Mouse (Mus musculus) inflammation-experienced regulatory T-cells, adult 16 weeks (primary cell): ENCODE data around the gene Hnrnpul2. TPM values are rescaled to one million over a fixed set of nuclear protein-coding genes. Genes with fewer than 3 reads are reported as not detected.

Experiments
- polyA plus RNA-seq: library from polyadenylated mRNA; unstranded; fragments of 100-300 nt; shearing (Covaris generic); gene quantifications from one replicate; pipeline ENCODE4 v1.2.1, GENCODE M21; 2017

Hnrnpul2 gene
- polyA plus RNA-seq = 5.4 TPM

DNA sequence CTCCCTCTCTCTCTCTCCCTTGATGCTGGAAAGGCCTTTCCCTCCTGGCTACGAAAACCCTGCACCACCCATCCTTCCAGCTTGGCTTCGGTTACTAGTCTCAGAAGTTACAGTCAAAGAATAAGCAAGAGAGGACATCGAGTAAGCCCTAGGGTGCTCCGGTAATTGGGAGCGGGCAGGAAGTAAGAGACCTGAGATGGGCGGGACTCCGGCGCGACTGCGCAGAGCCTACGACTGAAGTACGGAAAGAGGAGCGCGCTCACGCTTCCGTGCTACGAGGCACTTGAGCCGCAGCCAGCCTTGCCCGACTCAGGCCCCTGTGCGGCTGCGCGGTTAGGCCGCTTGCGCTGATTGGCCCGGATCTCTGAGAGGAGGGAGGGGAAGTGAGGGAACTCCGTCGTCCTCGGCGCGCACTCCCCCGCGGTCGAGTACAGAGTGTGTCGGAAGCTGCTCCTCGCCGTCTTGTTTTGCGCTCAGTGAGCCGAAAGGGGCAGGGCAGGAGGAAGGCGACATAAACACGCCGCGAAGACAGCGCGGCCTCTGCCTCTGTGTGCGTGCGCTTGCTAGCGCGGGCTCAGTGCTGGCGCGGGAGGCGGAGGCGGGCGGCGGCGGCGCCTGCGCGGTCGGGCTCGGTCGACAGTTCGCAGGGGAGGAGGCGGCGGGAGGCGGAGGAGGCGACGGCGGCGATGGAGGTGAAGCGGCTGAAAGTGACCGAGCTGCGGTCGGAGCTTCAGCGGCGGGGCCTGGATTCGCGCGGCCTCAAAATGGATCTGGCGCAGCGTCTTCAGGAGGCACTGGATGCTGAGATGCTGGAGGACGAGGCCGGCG lies at the start of gene Hnrnpul2:
Gene Hnrnpul2, plus strand, starts transcription at position 415 of the 828 bp plus-strand sequence.

DNA sequence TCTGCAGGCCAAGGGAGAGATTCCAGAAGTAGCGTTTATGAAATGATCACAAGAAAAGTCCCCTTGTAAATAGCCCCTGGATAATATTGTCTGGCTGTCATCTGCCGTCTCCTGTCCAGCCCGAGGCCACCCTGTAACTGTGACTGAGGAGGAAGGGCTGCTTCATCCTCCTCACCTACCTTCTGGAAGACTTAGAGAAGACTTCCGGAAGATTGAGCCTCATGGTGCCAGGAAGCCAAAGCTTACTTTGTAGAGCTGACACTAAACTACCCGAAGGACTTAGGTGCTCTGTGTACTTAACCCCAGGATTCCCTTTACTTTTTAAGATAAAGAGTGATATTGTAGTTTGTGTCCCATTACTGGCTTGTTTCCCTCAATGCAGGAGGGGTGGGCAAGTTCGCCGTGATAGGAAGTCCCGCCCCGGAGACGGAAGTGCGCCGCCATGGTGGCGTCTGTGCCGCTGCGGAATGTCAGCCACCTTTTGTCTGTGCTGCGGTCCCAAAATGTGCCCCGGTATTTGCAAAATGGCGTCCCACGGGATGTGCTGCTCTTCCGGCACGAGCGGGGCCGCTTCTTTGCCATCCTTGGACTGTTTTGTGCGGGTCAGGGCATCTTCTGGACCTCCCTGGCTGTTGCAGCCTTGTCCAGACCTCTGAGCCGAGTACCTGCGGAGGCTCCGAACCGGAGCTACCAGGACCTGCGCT lies 49.1 kb upstream of the Hnrnpul2 start, which contains the start of gene Tmem223:
Gene Tmem223, plus strand, starts transcription at position 430 of the 704 bp plus-strand sequence.

GRCm38 (mm10) chr19:8774086-8774835 lies 45.5 kb upstream of the Hnrnpul2 start, which contains the start of gene Tmem179b:
Gene Tmem179b (minus strand): TSS chr19:8774467.

DNA sequence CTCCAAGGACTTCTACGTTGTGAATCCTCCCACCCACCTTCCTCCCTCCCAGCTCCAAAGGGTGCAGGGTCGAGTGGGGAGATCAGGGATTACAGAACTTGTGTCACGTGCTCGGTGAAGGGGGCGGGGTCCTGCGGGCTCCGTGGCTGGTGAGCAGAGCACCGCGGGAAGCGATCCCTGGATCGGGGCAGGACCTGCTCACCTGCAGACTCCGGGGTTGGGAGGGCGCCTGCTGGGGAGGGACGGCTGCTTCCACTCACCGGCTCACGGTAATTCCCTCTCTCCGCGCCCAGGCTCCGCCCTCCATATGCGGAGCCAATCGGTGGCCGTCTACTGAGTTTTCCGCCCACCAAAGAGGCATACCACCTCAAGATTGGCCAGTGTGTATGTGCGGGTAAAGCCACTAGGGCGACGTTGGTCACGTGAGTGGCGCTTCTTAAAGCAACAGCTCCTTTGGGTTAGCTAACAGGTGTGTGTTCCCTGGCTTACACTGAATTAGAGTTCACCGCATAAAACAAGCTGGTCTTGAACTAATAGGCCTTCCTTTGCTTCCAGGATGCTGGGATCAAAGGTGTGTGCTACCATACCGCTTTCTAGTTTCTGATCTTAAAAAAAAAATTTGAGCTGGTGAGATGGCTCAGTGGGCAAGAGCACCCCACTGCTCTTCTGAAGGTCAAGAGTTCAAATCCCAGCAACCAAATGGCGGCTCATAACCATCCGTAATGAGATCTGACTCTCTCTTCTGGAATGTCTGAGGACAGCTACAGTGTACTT lies 33.6 kb upstream of the Hnrnpul2 start, which contains the start of gene Taf6l:
Gene Taf6l, minus strand, starts transcription at position 410 of the 774 bp plus-strand sequence.

DNA sequence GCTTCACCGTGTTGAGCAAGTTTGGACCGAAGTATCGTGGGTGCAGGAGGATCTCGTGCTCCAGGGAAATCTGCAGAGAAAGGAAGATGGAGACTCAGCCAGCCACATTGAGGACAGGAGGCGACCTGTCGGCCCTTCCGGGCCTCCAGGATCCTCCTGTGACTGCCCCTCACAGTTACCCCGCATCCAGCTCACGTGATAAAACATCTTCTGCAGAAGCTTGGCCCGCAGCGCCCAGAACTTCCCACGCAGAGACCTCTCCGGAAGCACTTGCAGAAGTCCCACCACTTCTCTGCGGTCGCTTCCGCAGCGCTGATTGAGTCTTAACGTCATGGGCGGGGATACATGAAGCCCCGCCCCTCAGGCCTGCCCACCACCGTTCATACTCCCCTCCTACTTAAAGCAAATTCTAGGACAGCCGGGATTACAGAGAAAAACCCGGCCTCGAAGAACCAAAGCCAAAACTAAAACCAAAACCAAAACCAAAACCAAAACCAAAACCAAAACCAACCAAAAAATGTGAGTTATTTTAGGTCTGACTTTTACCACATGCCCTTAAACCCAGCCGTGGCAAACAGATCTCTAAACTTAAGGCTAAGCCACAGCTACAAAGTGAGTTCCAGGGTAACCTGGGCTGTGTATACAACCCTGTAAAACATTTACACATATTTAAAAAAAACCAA lies 21.4 kb upstream of the Hnrnpul2 start, which contains the start of gene Polr2g:
Gene Polr2g, minus strand, starts transcription at position 314 of the 683 bp plus-strand sequence.

GRCm38 (mm10) chr19:8802130-8802821 lies 17.5 kb upstream of the Hnrnpul2 start, which contains the start of gene Zbtb3:
Gene Zbtb3 (plus strand): TSS chr19:8802555.

DNA sequence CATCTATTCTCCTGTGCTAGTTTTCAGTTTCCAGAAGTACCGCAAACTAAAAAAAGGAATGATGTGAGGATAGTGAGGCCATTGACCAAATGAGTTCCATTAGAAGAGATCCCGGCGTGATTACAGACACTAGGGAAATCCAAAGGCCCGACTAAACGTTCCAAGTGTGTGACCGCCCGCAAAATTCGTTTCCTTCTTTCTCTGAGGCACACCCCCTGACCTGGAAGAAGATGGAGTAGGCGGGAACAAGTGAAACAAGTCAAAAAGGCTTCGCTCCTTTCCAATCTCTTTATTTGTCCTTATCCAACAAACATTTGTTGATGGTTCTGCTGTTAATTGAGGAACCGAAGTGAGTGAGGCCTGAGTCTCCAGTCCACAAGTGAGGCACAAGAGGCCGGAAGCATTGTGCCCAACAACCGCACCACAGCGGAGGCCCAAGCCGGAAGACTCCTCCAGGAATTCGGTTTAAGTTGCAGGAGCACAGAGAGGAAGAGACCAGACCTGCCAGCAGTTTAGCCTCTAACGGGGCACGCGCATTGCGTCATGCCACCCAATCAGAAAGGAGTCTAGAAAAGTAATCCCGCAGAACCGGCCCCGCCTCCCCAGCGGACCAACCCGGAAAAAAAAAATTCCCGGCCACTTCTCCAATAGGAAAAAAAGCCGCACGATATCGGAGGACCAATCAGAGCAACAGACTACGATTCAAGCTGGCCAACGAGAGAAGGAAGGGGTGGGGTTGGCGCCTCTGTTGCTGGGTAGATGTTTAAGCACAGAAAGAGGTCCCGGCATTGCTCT lies 812 bp upstream of the Hnrnpul2 start, which contains the start of gene Ttc9c:
Gene Ttc9c, minus strand, starts transcription at position 533 of the 795 bp plus-strand sequence.

GRCm38 (mm10) chr19:8829660-8830059 lies 9.8 kb downstream of the Hnrnpul2 start, which contains the start of gene AC129217.1:
Gene AC129217.1 (plus strand): TSS chr19:8829773.

DNA sequence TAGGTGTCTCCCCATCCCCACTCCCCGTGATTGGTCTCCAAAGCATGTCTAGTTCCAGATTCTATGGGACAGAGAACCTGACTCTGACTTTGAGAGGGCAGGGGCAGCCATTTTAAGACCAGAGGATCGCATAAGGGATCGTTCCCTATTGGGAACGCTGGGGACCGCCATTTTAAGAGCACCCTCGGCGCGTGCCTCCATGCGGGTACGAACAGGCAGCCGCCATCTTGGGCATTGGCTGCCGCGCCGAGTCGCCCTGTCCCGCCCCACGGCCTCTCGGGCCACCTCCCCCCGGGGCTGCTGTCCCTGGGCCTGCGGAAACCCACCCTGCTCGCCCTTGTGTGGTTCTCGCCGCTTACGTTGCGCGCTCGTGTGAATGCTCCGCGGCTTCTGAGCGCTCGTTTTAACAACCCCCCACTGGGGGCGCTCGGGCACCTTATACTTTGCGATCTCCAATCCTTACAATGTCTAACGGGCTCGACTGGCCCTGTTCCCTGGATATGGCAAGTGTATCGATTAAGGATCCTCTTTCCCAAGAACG lies 17.5 kb downstream of the Hnrnpul2 start, which contains the start of gene Bscl2:
Gene Bscl2, plus strand, starts transcription at position 217 of the 541 bp plus-strand sequence.

DNA sequence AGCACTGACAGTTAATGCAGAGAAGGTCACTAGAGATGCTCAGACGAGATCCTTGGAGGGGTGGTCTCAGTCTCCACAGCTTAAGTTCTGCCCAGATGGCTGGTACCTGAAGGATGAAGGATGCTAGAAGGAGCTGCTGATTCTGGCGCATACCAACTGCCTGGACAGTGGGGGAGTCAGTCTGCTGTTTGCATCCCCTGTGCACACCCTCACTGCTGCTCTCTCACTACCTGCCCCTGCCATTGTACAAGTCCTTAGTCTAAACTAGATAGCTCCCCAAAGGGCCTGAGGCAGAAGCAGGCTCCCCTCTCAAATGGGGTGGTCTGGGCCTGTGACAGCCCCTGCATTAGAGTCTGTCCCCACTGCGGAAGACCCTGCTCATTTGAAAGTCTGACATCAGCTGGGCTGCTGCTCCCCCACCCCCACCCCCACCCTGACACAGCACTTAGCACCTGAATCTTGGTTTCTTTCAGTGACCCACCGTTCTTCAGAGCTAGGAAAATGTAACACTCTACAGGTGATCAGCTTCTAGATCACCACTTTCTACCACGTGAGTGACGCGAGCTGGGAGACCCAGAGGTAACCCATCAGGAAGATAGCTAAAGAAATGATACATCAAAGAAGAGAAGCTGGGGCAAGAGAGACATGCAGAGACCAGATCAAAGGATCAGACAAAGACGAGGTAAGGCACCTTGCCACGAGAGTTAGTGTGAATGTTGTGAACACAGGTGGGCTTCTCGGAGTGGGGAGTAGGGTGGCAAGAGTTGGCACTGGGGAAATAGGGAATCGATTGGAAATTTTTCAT lies 19.5 kb downstream of the Hnrnpul2 start, which contains the start of gene Gng3:
Gene Gng3, minus strand, starts transcription at position 92 of the 805 bp plus-strand sequence.

DNA sequence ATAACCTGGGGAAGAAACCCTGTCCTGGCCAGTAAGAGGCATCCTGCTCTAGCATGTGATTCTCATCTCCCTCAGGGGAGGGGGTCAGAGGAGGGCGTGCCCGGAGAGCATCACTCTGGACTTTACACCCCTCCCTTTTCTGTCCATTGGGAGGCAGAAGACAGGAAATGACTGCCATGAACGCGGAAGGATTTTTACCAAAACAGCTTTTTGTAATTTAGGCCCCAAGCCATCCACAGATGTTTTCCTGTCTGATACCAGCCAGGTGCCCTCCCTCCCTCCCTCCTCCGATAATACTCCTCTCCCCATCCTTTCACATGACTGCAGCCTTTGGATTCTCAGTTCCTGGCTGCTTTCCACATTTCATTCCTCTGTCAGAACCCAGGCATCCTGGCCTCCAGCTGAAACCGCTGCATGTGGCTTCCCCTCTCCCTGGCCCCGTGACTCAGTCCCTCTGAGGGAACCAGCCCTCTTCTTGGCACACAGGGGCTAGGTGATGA lies 30.6 kb downstream of the Hnrnpul2 start, which contains the start of gene Lrrn4cl:
Gene Lrrn4cl, plus strand, starts transcription at position 367 of the 500 bp plus-strand sequence.

GRCm38 (mm10) chr19:8871267-8872186 lies 51.7 kb downstream of the Hnrnpul2 start, which contains the start of gene Ubxn1:
Gene Ubxn1 (plus strand): TSS chr19:8871496.

DNA sequence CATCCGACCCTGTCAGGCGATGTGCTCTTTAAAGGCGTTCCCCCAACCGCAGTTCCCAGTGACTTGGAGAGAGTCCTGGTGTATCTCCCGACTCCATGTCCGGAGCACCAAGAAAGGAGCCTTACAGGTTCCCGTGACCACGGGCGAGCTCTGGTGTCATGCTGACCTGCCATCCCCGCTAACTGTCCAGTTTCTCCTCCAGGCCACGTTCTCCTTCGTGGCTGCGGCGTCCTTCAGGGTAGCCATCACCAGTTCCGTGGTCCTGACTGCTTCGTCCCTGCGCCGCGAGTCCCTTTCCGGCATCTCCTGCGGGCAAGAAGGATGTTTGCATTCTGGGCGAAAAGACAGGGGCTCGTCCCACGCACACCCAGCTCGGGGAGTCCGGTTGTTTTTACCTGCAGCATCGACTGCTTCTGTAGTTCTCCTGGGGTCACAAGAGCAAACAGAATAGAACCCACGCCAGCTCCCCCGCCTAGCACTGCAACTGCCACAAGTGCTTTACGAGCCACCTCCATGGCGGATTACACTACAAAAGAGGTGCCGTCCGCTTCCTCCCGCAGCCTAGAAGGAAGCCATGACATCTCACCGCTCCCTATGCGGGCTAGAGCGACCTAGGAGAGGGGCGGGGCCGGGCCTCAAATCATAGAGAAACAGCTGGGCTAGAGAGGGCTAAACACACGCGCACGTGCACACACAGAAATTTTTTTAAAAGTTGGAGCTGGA lies 60.7 kb downstream of the Hnrnpul2 start, which contains the start of gene Uqcc3:
Gene Uqcc3, minus strand, starts transcription at position 613 of the 723 bp plus-strand sequence.

GRCm38 (mm10) chr19:8883616-8884015 lies 63.8 kb downstream of the Hnrnpul2 start, which contains the start of the genes Lbhd1 and Gm49403:
Gene Lbhd1 (plus strand): TSS chr19:8883732.
Gene Gm49403 (plus strand): TSS chr19:8883930.

